Mouse (Mus musculus): ENCODE measurements around the gene Kcnma1.

Gene Kcnma1

DNA sequence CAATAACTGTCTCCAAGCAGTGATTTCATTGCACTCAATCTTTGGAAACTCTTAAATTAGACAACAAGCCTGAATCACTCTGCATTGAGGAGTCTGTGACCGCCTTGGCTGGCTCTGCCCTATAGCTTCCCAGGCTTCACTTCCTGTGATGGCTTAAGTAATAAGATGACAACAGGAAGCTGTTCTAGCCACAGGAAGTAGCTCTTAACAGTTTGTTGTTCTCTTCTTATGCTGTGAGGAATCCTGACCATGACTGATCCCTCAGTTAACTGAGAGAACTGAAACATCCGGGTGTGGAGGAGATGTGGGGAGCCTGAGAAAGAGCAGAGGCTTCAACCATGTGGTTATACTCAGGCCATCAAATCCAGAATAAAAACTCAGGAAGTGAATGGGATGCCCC, 549.2 kb downstream of the Kcnma1 start:
- DNase-seq (ENCODE audit: low read depth, low spot score): no peak

DNA sequence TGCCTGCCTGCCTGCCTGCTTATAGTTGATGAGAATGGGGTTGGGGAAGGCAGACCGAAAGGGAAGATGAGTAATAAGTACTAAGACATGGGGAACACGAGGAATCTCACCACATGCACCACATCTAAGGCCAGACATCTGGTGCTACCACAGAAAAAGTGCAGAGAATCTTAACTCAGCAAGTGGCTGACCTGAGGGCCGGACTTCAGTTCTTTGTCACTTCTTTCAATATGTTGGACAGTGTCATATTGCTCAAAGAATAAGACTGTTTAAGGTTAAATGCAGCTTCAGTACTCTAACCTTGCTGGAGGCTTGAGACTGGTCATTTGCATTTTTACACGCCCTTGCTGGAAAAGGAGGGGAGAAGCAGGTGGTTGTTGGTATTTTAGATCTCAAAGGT, 555.7 kb downstream of the Kcnma1 start:
- DNase-seq (ENCODE audit: low read depth, low spot score): no peak

DNA sequence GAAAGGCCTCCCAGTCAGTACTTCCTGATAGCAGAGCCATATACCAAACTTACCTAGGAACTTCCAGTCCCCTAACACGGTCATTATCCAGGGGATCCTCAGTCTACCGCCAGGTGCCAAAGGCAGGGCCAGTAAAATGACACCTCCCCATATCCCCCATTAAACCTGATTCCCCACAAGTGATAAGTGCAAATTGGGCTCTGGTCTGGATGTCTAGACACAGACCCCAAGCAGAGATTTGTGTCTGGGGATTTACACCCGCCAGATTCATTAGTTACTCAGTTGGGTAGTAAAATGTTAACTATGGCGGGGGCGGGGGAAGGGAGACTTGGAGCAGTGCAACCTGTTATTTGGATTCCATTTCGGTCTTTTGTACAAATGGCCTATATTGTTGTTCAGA, 562.6 kb downstream of the Kcnma1 start:
- no peak for DNase-seq (ENCODE audit: low read depth, low spot score)

DNA sequence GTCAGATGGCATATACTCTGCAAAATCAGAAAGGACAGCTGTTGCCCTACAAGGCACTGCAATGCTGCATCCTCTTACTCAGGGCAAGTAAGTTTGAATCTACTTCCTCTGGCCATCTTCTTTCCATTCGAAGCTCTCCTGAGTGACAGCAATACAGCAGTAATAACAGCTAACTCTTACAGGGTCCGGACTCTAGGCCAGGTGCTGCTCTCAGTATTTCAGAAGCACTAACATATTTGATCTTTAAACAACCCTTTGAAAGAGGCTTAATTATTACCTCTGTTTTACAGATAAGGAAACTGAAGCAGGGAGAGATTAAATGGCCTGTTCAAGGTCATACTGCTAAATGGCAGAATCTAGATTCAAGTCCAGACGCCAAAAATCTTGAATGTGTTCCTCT, 576.8 kb downstream of the Kcnma1 start:
- DNase-seq (ENCODE audit: low read depth, low spot score): no peak

DNA sequence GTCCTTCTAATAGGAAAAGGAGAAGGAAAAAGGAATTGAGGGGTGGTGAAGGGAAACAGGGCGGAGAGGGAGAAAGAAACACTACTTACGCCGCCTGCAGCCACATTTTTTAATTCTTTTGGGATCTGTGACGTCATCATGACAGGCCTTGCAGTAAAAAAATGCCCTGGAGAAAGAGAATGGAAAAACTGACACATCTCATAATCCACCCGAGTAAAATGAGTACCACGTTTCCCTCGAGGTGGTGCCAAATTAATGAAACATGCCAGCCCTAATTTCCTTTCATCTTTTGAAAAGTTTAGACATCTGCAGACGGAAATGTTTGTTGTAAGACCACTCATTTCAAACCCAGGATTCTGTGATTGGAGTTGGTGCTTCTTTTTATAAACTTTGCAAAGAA, 578.4 kb downstream of the Kcnma1 start:
- no peak for DNase-seq (ENCODE audit: low read depth, low spot score)

DNA sequence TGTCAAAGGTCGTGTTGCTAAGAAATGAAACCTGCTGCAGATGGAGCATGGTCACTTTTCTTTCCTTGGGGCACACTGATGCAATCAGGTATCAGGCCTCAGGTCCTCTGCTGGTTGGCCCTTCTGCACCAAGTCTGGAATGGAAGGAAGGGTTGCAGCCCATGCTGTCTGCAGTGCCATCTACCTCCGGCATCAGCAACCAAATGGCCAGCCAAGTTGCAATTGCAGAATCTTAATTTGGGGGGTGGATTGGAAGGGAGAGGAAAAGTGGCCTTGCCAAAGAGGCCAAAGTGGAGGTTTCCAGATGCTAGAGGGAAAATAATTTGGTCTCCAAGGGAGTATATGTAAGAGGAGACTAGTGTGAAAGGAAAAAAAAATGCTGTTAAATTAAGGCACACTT, 584.3 kb downstream of the Kcnma1 start:
- peak; percentile 13 for DNase-seq (ENCODE audit: low read depth, low spot score)

DNA sequence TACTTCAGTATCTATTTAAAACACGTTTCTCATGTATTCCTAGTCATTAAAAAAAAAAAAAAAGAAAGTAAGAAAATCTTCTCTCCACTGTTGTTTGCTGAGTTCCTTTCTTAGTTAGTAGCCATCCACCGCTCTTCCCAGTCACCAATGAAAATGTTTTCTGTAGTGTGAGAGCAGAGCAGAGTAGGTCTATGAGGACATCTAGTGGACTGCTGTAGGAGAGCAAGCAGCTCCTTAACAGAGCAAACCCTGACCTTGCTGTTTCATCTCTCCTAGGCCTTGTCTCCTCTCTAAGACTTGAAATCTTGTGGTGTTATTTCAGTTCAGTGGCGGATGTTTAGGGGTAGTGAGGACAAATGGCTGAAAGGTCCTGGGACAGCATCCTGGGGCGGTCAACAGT, 585.2 kb downstream of the Kcnma1 start:
- DNase-seq (ENCODE audit: low read depth, low spot score): peak; percentile 75

DNA sequence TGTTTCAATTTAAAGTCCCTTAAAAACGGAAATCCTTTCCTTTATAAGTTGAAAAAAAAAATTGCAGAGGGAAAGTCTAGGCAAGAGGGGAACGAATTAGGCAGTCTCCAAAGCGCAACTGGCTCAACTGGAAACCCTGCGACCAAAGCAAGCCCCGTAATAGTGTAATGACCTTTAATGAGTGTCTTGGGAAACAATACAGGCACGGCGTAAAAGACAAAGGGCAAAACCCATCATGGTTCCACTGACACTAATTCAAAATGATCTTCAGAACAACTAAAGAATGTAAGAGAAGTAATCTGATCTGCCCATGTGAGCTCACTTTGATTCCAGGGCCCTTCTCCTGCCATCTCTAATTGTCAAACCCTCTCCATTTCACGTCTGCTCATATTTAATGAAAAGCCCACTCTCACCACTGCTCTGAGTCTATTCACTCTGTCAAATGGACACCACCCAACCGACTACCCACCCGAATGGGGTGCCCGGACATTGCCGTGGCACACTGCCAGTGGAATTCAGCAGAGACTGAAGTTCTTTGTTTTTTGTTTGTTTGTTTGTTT, 591.7 kb downstream of the Kcnma1 start:
- no peak for DNase-seq (ENCODE audit: low read depth, low spot score)

DNA sequence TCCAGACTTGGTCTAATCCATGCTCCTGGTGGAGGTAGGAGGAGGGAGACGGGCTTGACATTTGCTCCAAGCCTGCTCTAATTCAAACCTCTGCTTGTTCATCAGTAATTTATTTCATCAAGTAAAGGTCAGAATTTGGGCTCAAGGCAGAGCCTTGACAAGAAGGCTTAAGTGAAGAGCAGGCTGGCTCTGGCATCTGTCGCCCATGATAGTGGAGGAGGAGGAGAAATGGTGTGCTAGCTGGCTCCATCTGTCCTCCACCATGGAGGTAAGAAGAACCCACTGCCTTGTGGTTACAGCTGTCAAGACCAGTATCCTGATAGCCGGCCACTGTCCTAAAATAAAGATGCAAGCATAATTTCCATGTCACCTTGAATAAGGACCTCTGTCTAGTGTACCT, 595.3 kb downstream of the Kcnma1 start:
- peak; percentile 67 for DNase-seq (ENCODE audit: low read depth, low spot score)

DNA sequence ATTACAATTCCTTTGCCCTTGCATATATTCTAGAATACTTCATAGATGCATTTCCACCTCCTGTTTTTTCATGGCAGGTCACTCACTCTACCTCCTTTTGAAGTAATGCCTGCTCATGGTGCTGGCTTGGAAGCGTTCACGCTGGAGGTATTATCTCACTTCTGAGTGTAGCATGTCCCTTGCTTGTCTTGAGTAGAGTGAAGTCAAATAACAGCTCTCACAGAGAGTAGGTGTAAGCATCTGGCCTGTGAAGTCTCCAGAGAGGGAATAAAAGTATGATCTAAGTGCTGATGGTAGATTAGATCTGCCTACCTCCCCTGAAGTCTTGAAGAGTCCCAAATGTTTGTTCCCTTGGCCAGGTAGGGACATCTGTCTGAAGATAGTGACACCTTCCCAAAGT, 607.2 kb downstream of the Kcnma1 start:
- peak; percentile 76 for DNase-seq (ENCODE audit: low read depth, low spot score)

DNA sequence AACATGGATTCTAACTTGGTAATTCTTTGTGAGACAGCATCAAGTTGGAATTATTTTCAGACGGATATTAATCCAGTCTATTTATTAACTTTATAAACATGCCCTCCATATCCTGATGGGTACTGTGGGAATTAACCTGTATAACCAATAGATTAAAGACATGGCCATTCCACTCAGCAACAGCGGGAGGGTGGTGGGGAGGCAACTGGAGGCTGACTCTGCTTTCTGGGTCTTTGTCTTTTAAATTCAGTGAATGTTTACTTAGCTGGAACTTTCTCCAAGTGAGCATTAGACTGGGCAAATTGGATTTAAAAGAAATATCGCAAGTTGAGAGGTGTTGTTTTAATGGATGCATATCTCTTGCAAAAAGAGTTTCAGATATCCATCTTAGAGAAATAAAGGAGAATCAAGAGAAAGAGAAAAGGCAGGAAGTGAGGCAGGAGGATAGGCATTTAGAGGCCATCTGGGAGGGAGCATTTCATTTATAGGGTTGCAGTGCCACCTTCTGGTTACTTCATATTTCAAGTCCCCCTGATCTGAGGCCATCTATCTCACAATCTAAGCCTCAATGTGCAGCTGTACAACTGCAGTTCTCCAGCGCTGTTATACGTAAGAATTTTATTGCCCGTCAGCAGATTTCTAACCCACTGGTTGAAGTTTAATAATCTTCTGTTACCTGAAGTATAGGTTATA, 613.4 kb downstream of the Kcnma1 start:
- DNase-seq (ENCODE audit: low read depth, low spot score): peak; percentile 81

DNA sequence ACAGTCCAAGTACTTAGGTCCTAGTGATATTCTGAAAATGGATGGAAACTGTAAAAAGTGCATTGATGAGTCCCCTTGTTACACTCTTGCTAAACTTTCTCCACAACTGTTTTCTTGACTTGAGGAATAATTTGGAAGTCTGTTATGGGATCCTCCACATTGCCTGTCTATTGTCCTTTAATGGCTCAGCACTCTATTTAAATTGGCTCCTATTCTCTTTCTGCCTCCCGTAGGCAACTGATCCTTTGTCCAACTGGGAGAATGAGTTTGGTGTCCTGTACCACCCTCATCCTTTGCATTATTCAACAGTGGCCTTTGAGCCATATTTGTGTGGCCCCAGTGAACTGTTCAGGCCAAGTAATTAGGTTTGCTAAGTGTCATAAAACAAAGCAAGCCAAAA, 616.6 kb downstream of the Kcnma1 start:
- DNase-seq (ENCODE audit: low read depth, low spot score): no peak

DNA sequence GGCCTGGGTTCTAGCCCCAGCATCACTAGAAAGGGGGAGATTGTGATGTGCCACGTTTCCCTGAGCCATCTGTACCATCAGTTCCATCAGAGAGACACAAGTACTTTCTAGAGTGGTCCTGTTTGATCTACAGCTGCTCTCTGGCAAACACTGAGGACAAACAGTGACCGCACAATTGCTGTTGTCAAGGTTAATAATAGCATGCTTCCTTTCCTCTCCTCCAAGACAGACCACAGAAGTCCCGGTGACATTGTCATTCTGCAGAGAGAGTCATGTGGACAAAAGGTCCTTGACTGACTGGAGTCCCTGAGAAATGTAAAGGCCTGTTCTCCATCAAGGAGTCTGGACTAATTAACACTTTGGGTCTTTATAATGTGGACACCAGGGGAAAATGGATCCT, 622.7 kb downstream of the Kcnma1 start:
- no peak for DNase-seq (ENCODE audit: low read depth, low spot score)

DNA sequence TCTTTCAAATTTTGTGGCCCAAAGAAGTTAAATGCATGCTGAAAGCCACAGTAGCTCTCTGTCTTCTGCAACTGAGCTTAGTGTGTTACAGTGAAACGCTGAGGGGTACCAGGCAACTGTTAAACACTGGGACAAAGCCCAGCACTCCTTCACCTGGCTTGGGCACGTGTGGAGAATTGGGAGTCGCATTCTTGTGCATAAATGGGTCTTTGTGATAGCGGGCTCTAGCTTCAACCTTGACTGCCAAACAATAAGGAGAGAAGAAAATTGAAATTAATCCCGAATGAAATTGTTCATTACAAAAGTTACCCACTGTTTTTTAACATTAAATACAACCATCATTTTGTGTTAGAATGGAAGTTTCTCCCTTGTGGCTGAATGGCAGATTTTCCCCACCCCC, 623.5 kb downstream of the Kcnma1 start:
- DNase-seq (ENCODE audit: low read depth, low spot score): no peak

DNA sequence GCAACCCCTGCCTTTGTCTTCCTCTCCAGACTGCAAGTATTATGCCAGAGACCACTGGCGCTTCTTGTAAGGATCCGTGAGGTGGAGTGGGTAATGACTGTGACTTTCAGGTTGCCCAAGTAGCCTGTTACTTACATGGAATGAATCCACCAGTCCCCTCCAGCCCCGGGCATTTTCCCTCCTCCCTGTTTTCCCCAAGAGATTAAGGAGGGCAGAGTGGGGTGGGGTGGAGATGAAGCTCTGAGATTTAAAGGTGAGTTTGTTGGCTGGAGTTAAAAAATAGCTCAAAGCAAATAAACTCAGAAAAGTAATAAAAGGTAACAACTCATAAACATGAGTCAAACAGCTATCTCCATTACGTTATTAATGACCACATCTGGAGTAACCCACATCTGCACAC, 624.1 kb downstream of the Kcnma1 start:
- no peak for DNase-seq (ENCODE audit: low read depth, low spot score)

DNA sequence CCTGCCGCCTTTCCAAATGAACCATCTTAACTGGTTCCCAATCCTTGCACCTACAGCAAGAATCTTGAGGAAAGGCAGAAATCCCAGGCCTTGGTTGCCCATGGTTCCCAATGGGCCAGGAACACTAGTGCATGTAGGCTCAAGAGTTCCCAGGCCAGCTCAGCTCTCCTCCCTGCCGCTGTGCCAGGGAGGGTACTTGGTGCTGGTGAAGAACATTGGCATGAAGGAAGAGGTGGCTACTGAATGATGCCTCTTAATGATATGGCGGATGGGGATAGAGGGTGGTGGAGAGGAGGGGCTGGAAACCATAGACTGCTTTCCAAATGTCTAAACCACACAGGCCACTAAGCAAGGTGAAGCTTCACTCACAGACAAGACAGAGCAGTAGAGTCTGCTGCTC, 627.5 kb downstream of the Kcnma1 start:
- no peak for DNase-seq (ENCODE audit: low read depth, low spot score)

DNA sequence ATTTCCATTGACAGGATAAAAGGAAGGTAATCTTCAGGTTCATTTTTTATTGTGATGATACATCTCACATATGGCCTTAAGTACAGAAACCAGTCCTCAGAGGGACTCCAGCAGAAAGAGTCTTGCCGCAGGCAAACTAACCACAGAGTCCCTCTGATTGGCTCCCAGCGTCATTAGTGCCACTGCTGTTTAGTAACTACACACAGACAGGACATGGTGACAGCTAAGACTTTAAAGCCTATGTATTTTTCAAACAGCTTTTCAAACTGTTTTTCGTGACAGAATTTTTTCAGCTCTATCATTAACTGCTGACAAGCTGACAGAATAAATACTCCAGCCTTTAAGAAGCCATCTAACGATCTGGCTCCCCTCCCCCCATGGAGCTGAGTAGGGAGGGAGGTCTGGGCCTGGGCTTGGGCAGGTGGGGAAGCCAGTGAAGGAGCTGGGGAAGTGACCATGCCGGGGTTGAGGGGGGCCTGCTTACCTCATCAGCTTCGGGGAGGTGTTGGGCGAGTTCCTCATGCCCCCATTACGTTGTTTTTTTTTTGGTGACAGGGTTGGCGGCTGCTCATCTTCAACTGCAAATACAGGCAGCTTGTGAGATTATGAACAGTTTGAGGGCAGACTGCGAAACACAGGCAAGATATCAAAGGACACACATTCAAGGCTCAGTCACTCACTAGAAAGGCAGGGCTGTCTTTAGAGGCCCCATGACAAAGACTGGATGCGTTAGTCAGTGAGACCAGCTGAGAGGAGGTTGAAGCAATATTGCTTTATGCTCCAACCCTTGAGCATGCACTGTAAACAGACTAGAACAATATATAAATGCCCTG, 628.3 kb downstream of the Kcnma1 start:
- no peak for DNase-seq (ENCODE audit: low read depth, low spot score)

DNA sequence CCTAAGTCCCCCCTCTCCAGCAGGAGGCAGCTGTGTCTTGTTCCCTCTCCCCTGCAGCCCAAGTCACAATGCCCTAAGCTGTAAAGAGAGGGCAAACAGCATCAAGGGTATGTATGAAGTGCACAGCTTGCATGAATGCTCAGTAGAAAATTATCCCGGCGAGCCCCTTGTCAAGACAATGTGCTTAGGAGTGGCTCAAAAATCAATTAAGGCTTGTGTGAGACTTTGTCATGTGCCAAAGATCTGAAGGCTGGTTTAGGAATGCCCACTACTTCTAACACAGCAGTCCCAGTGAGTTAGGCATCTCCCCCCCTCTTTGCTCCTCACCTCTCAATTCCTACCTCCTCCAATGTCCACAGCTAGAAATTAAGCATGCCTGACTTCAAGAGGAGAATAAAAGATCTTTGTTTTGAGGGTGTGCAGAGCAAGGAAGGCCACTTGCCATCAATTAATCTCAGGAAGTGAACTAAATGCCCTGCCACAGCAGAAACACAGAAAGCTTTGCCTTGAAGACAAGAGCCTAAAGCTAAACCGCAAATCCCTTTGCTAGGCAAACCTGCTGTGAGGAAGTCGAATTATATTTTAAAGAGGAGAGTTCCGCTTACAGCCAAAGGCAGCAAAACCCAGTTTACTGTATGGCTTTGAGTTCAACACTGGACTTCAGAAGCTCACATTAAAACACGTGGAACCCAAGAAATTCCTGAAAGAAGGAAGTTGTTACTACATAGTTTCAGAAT, 635.8 kb downstream of the Kcnma1 start:
- no peak for DNase-seq (ENCODE audit: low read depth, low spot score)

DNA sequence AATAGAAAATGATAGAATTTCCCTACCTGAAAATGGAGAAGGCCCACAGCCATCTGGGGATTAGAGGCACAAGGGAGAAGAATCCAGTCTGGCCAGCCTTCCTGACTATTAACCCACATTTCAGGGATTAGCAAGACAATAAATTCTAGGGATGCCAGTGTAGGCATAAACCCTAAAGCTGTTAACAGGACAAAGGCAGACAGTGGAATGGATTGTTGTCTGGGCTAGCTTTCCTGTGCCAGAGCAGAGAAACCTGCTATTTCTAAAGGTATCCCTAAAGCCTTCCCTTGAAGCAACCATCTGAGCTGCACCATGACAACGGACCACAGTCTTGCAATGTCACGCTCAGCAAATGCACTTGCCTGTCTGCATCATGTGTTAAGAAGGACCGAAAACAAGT, 642.3 kb downstream of the Kcnma1 start:
- no peak for DNase-seq (ENCODE audit: low read depth, low spot score)

DNA sequence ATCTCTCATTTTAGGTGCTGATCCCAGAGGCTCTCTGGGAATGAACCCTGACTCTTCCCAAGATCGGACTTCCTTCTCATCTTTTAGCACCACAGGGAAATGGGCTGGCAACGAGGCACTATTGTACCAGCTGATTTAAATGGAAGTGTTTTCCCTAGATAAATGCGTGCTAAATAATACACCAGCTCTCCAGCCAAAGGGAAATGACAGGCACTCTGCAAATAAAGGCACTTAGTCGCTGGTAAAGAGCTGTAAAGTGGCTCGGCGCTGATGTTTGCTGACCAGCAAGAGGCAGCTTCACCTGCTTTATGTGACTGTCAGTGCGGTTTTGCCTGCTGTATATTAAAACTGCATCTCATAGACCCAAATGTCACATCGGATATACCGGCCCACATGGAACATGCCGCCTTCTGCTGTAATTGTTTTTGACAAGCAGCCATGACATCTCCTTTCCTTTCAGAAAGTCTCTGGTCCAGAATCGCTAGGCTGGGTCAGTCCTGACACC, 653.7 kb downstream of the Kcnma1 start:
- DNase-seq (ENCODE audit: low read depth, low spot score): no peak

DNA sequence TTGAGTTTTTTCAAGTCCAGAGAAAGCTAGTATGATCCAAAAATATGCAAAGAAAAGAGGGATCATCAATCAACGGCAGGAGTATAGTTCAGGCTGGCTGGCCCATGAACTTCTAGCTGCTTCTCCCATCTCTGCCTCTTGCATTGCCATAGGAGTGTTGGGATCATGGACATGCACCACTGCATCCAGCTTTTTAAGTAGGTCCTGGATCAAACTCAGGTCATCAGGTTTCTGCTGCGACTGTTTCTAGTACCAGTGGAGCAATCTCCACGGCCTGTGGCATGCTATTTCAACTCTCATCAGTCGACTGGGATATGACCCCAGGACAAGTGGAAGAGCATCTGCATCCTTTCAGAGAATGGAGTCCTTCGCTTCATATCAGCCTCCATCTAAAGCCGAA, 655.5 kb downstream of the Kcnma1 start:
- DNase-seq (ENCODE audit: low read depth, low spot score): no peak
